Mouse (Mus musculus) CH12.LX (cell line): Measurements from ENCODE around the gene Dnal1. TPM values are rescaled to one million over a fixed set of nuclear protein-coding genes. Genes with fewer than 3 reads are reported as not detected.

Source experiments
- DNase-seq: peaks from one replicate; pipeline ENCODE4 v3.0.0-alpha.2; 2013; ENCODE audit errors: extremely low read depth
- H3K27ac ChIP-seq: 2 replicates; pipeline ENCODE4 v1.5.1; 2012; ENCODE audit warnings: low read depth, mild to moderate bottlenecking, control low read depth, moderate library complexity; ENCODE audit not compliant: insufficient read depth
- H3K27me3 ChIP-seq: replicated peaks from 2 replicates; pipeline ENCODE3; 2012; ENCODE audit warnings: inconsistent platforms
- H3K36me3 ChIP-seq, 2 experiments: replicated peaks in 1 of 2; 2 replicates each; pipeline versions ENCODE3 to v1.6.1; 2012; ENCODE audit warnings: inconsistent platforms in 1 of 2, low read length in 1 of 2, mild to moderate bottlenecking in 1 of 2, mixed read lengths in 1 of 2, moderate library complexity in 1 of 2; ENCODE audit not compliant: control insufficient read depth in 1 of 2, insufficient read depth in 1 of 2
- H3K4me1 ChIP-seq, 2 experiments: 2 replicates each; pipeline ENCODE4 v1.6.1; 2012; ENCODE audit warnings: inconsistent platforms in 1 of 2, moderate library complexity in 1 of 2; ENCODE audit not compliant: insufficient read depth in 2 of 2, control insufficient read depth in 1 of 2
- H3K4me2 ChIP-seq: 2 replicates; pipeline ENCODE4 v1.6.1; 2012; ENCODE audit warnings: low read depth, mild to moderate bottlenecking, control low read depth; ENCODE audit not compliant: poor library complexity, insufficient read depth, severe bottlenecking
- H3K4me3 ChIP-seq, 3 experiments: fragments of 150-350 bp in 1 of 3; sonication (generic) in 1 of 3; replicated peaks in 1 of 3; 2 replicates each; pipeline versions ENCODE3 to v1.5.1; 2011 to 2012; ENCODE audit warnings: low read depth in 2 of 3, low read length in 2 of 3, mild to moderate bottlenecking in 2 of 3, moderate library complexity in 2 of 3, control low read depth in 1 of 3, improper control_type of control experiment in 1 of 3, inconsistent platforms in 1 of 3, mixed read lengths in 1 of 3; ENCODE audit not compliant: poor library complexity in 1 of 3
- H3K79me2 ChIP-seq: replicated peaks from 2 replicates; pipeline ENCODE4 v1.6.1; 2012; ENCODE audit warnings: mild to moderate bottlenecking, moderate library complexity; ENCODE audit not compliant: control insufficient read depth, poor library complexity, insufficient read depth, severe bottlenecking; ENCODE audit errors: extremely low read depth
- H3K9ac ChIP-seq: 2 replicates; pipeline ENCODE4 v1.6.1; 2012; ENCODE audit warnings: low read depth, mild to moderate bottlenecking, control low read depth, moderate library complexity; ENCODE audit not compliant: insufficient read depth
- H3K9me3 ChIP-seq: replicated peaks from 2 replicates; pipeline ENCODE3; 2012; ENCODE audit warnings: low read length, inconsistent platforms, mixed read lengths
- BHLHE40 ChIP-seq: IDR thresholded peaks from 2 replicates; pipeline ENCODE4 v1.6.1; 2011; ENCODE audit warnings: mild to moderate bottlenecking, low read depth, low read length, improper control_type of control experiment
- CHD1 ChIP-seq: IDR thresholded peaks from 2 replicates; pipeline ENCODE4 v1.6.1; 2012; ENCODE audit warnings: low read depth, low read length, improper control_type of control experiment, inconsistent platforms
- CTCF ChIP-seq, 2 experiments: IDR thresholded peaks in 1 of 2; conservative IDR thresholded peaks in 1 of 2; 2 replicates each; pipeline ENCODE4 v1.5.1; 2011 to 2012; ENCODE audit warnings: low read depth in 2 of 2, low read length in 2 of 2, improper control_type of control experiment in 1 of 2, inconsistent platforms in 1 of 2, mild to moderate bottlenecking in 1 of 2, moderate library complexity in 1 of 2
- ELF1 ChIP-seq: IDR thresholded peaks from 2 replicates; pipeline ENCODE4 v1.6.1; 2014; ENCODE audit warnings: low read depth, mild to moderate bottlenecking, inconsistent platforms, low read length, improper control_type of control experiment
- HCFC1 ChIP-seq: IDR thresholded peaks from 2 replicates; pipeline ENCODE4 v1.6.1; 2012; ENCODE audit warnings: low read depth, mild to moderate bottlenecking, inconsistent platforms, low read length, improper control_type of control experiment
- IRF4 ChIP-seq: IDR thresholded peaks from 2 replicates; pipeline ENCODE4 v1.6.1; 2014; ENCODE audit warnings: low read depth, mild to moderate bottlenecking, inconsistent platforms, low read length, improper control_type of control experiment
- JUND ChIP-seq: conservative IDR thresholded peaks from 2 replicates; pipeline ENCODE4 v1.6.1; 2011; ENCODE audit warnings: low read depth, low read length, improper control_type of control experiment
- MAFK ChIP-seq: IDR thresholded peaks from 2 replicates; pipeline ENCODE4 v1.6.1; 2011; ENCODE audit warnings: low read length, improper control_type of control experiment; ENCODE audit not compliant: insufficient replicate concordance
- MAX ChIP-seq: IDR thresholded peaks from 2 replicates; pipeline ENCODE4 v1.6.1; 2011; ENCODE audit warnings: low read length, improper control_type of control experiment
- MAZ ChIP-seq: IDR thresholded peaks from 2 replicates; pipeline ENCODE4 v1.6.1; 2012; ENCODE audit warnings: low read depth, mild to moderate bottlenecking, inconsistent platforms, low read length, improper control_type of control experiment, moderate library complexity
- MXI1 ChIP-seq: IDR thresholded peaks from 2 replicates; pipeline ENCODE4 v1.6.1; 2011; ENCODE audit warnings: mild to moderate bottlenecking, low read depth, low read length, improper control_type of control experiment
- MYC ChIP-seq: IDR thresholded peaks from 2 replicates; pipeline ENCODE4 v1.6.1; 2011; ENCODE audit warnings: low read depth, mild to moderate bottlenecking, improper control_type of control experiment, low read length
- NELFE ChIP-seq: IDR thresholded peaks from 2 replicates; pipeline ENCODE4 v1.6.1; 2011; ENCODE audit warnings: low read depth, low read length, improper control_type of control experiment
- NRF1 ChIP-seq: IDR thresholded peaks from 2 replicates; pipeline ENCODE4 v1.6.1; 2014; ENCODE audit warnings: low read depth, mild to moderate bottlenecking, inconsistent platforms, low read length, improper control_type of control experiment, moderate library complexity
- PAX5 ChIP-seq: IDR thresholded peaks from 2 replicates; pipeline ENCODE4 v1.6.1; 2012; ENCODE audit warnings: low read length, inconsistent platforms, mixed read lengths
- RAD21 ChIP-seq: IDR thresholded peaks from 2 replicates; pipeline ENCODE4 v1.6.1; 2011; ENCODE audit warnings: low read depth, mild to moderate bottlenecking, low read length, improper control_type of control experiment, moderate library complexity
- RCOR1 ChIP-seq: conservative IDR thresholded peaks from 2 replicates; pipeline ENCODE4 v1.6.1; 2012; ENCODE audit warnings: low read depth, mild to moderate bottlenecking, inconsistent platforms, low read length, improper control_type of control experiment
- SIN3A ChIP-seq: IDR thresholded peaks from 2 replicates; pipeline ENCODE4 v1.6.1; 2012; ENCODE audit warnings: low read length, improper control_type of control experiment, inconsistent platforms
- TBP ChIP-seq: conservative IDR thresholded peaks from 2 replicates; pipeline ENCODE4 v1.6.1; 2011; ENCODE audit warnings: low read depth, low read length, improper control_type of control experiment
- UBTF ChIP-seq: IDR thresholded peaks from 2 replicates; pipeline ENCODE4 v1.6.1; 2012; ENCODE audit warnings: low read depth, mild to moderate bottlenecking, inconsistent platforms, low read length, improper control_type of control experiment, moderate library complexity
- USF1 ChIP-seq: IDR thresholded peaks from 2 replicates; pipeline ENCODE4 v1.6.1; 2014; ENCODE audit warnings: low read depth, mild to moderate bottlenecking, inconsistent platforms, low read length, improper control_type of control experiment
- ZMIZ1 ChIP-seq: IDR thresholded peaks from 2 replicates; pipeline ENCODE4 v1.6.1; 2012; ENCODE audit warnings: low read depth, mild to moderate bottlenecking, inconsistent platforms, low read length, improper control_type of control experiment
- dilution Hi-C: fragments of 300-500 bp; cut with MboI; formaldehyde crosslinking; loops from 2 replicates; pipeline ENCODE4 v1.14.3; 2020; ENCODE audit warnings: low sequenced_read_pairs; ENCODE audit not compliant: extremely low pct_unique_long_range_greater_than_20kb, extremely low pct_ligation_motif_present
- in situ Hi-C: fragments of 300-500 bp; cut with MboI; formaldehyde crosslinking; loops from 3 replicates; pipeline ENCODE4 v1.14.3; 2019; ENCODE audit warnings: low sequenced_read_pairs, low pct_ligation_motif_present, low pct_unique_long_range_greater_than_20kb, mixed read lengths
- polyA plus RNA-seq: library from polyadenylated mRNA; unstranded; fragments of >175 nt; gene quantifications from 2 replicates; pipeline ENCODE4 v1.2.1, GENCODE M21; 2012; ENCODE audit warnings: low read depth; ENCODE audit not compliant: insufficient read length
- total RNA-seq, 2 experiments: library from RNA; depleted of rRNA; stranded (reverse); fragments of 300-350 nt in 1 of 2; fragments of >200 nt in 1 of 2; gene quantifications; 2 replicates each; pipeline ENCODE4 v1.2.3; 2012 to 2014

Dnal1 gene
- total and polyA plus RNA-seq, 3 experiments: 1.6 to 2.1 (median 1.7) TPM

DNA sequence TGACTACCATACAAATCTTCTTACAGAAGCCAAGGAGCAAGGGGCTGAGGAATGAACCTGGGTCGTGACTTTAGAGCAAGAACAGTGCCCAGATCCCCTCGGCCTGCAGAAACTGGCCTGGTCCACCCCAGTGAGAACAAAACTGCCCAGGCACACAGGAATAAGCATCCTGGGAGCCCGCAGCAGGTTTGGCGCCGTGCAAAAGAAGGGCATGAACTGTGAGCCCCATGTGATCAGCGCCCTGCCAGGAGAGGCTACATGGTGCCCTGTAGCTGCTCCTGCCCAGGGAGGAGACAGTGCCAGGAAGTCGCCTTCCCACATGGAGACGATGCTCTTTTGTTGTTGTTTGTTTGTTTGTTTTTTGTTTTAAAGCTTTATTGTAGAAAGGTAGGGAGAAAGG is 49.5 kb upstream of the Dnal1 start:
- Histone ChIP-seq H3K27me3 (no peaks in the 10 kb centered on the region), H3K79me2 (no peaks in the 10 kb centered on the region), H3K4me3 (no peak overlapping the region), H3K36me3 (no peaks in the 10 kb centered on the region)
- in situ Hi-C loops: loop anchor here (25.0 kb wide), 2 partner anchors 102 to 277 kb away; partner anchors contain the start of gene Riox1
- DNase-seq: no peak
- no peak for TF ChIP-seq CTCF (conservative IDR thresholded peaks at IDR 0.05 in 1 of 2, IDR thresholded peaks at IDR 0.05 in 1 of 2; ENCODE audit: low read depth in 2 of 2, low read length in 2 of 2)
- no peak for TF ChIP-seq MAFK
- no peak for TF ChIP-seq UBTF
- no peak for TF ChIP-seq BHLHE40
- TF ChIP-seq JUND: no peak
- no peak for TF ChIP-seq ZMIZ1
- TF ChIP-seq RCOR1: no peak
- no peak for TF ChIP-seq IRF4
- TF ChIP-seq HCFC1: no peak
- no peak for TF ChIP-seq NELFE
- TF ChIP-seq RAD21: no peak
- no peak for TF ChIP-seq MAX
- no peak for TF ChIP-seq SIN3A
- no peak for TF ChIP-seq USF1
- no peak for TF ChIP-seq CHD1
- TF ChIP-seq, all 38 proteins: peak for 0
- dilution Hi-C loops: no loop called here
- Histone ChIP-seq H3K4me1 (no peaks in the 10 kb centered on the region), H3K27ac (no peak overlapping the region), H3K9me3 (peaks cover 2% of the 10 kb centered on the region), H3K9ac (no peak overlapping the region), H3K4me2 (no peak overlapping the region)

DNA sequence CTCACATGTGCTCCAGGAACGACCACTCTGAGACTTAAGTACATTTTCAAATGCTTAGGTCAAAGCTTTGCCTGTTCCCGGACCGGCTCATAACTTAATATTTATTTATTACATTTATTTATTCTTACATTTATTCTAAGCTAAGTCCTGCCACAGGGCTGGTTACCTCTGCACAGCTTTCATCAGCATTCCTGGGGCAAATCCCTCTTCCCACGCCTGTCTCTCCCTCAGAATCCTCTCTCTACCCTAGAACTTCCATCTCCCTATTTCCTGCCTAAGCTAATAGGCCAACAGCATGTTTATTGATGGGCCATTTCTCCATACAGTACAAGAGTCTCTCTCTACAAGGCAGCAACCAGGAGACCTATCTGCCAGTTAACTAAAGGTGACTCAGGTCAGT is 46.4 kb upstream of the Dnal1 start:
- H3K9me3 ChIP-seq: peaks cover 2% of the 10 kb centered on the region
- H3K36me3 ChIP-seq: no peaks in the 10 kb centered on the region
- H3K4me3 ChIP-seq: no peak overlapping the region
- DNase-seq: no peak
- H3K4me2 ChIP-seq: no peak overlapping the region
- H3K27ac ChIP-seq: no peak overlapping the region
- TF ChIP-seq HCFC1: no peak
- no peak for TF ChIP-seq MAZ
- no peak for TF ChIP-seq RCOR1
- TF ChIP-seq PAX5: no peak
- no peak for TF ChIP-seq NRF1
- TF ChIP-seq ELF1: no peak
- no peak for TF ChIP-seq MXI1
- TF ChIP-seq RAD21: no peak
- no peak for TF ChIP-seq TBP
- no peak for TF ChIP-seq MYC
- no peak for TF ChIP-seq CHD1
- no peak for TF ChIP-seq SIN3A
- TF ChIP-seq ZMIZ1: no peak
- no peak overlapping the region for H3K9ac ChIP-seq
- no peaks in the 10 kb centered on the region for H3K79me2 ChIP-seq
- no peaks in the 10 kb centered on the region for H3K4me1 ChIP-seq
- in situ Hi-C loops: loop anchor here (25.0 kb wide), 2 partner anchors 105 to 280 kb away; partner anchors contain the start of gene Riox1
- no peaks in the 10 kb centered on the region for H3K27me3 ChIP-seq
- dilution Hi-C loops: no loop called here
